Mouse (Mus musculus) gastrocnemius, adult 8-10 months (tissue): ENCODE results near the gene Ube2m. TPM values are rescaled to one million over a fixed set of nuclear protein-coding genes. Genes with fewer than 3 reads are reported as not detected.

ENCODE experiments used
- DNase-seq, 2 experiments: peaks; one replicate each; pipeline ENCODE4 v3.0.0; 2022; ENCODE audit warnings: low spot score in 2 of 2
- total RNA-seq, 4 experiments: library from RNA; stranded (reverse); gene quantifications; 2 replicates each; pipeline ENCODE4 v1.2.4; 2022

Ube2m gene
- total RNA-seq, 4 experiments from 2014 or later = 139 to 166 (median 147) TPM

DNA sequence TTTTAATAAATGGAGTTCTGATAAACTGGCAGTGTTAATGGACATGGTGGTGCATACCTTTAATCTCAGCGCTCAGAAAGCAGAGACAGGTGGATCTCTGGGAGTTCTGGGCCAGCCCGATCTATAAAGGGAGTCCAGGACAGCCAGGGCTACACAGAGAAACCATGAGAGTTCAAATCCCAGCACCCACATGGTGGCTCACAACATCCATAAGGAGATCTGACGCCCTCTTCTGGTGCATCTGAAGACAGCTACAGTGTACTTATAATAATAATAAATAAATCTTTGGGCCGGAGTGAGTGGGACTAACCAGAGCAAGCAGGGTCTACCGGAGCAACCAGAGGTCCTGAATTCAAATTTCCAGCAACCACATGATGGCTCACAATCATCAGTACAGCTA, 34.7 kb downstream of the Ube2m start:
- no peak for DNase-seq

DNA sequence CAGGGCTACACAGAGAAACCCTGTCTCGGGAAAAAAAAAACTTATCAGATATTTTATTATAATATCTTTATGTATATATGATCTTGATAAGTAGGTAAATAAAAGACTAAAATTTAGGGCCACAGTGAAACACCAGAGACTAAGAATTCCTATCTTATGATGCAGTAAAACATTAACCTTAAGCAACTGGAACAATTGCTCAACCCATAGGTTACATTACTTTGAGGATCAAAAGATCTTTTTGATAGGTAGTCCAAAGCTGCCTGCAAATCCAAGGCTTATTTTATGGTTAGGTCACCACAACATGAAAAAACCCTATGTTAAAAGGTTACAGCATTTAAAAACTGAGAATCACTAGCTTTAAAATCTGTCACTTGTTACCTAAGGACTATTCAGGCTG, 36.5 kb downstream of the Ube2m start:
- DNase-seq = no peak

GRCm38 (mm10) chr7:12998851-12999250, 39.2 kb downstream of the Ube2m start, which contains the start of gene Trim28:
Gene Trim28, plus strand, starts transcription at chr7:12999114.
- DNase-seq = no peak

DNA sequence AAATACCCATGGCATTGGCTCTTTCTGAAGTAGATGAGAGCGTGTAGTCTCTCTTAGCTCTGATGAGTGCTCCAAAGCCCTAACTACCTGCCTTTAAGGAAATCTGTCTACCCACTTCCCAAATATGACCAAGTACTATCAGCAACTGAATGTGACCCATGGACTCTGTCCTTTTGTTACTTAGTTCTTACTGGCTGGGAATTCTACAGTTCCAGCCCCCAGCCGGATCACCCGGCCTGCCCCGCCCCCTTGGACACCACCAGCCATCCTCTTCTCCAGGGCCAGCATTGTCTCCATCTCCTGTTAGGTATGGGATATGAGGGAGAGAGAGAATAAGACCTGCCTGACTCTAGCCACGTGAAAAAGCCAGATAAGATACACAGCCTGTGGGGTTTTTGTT, 40.0 kb downstream of the Ube2m start, which contains the start of gene Slc27a5:
Slc27a5 (minus strand) TSS at position 140 of the 400 bp plus-strand sequence.
- DNase-seq = no peak

DNA sequence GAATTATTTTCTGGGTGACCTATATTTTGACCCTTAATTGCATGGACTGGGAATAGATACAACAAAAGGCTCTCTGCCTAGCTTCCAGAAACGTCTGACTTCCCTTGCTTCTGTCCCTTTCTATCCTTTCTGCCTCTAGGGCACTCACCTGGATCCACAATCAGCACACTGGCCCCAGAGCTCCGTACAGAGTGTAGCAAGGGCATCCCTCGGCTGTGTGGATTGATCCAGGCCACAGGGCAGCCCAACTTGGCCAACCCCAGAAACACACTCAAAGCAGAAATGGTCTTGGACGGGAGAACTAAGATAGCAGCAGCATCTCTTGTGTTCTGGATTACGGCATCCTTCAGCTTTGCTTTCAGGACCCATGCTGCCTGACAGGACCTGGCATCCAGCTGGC, 40.8 kb downstream of the Ube2m start:
- DNase-seq = no peak

GRCm38 (mm10) chr7:12995862-12996261, 42.2 kb downstream of the Ube2m start:
- no peak for DNase-seq

DNA sequence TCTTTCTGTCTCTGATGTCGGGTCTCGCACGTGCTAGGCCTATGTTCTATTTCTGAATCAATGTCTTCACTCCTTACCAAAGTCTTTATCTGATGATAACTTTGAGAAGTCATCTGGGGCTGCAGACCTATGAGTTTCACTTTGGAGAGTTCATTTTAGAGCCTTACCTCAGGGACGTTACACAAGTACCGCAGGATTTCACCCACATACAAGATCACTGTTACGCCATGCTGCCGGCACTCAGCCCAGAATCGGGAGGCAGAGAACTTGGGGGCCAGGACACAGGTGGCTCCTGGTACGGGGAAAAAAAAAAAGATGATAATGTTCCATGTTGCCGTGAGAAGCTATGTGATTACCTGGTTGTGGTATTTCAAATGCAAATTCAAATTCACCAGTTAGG, 44.9 kb downstream of the Ube2m start:
- no peak for DNase-seq

DNA sequence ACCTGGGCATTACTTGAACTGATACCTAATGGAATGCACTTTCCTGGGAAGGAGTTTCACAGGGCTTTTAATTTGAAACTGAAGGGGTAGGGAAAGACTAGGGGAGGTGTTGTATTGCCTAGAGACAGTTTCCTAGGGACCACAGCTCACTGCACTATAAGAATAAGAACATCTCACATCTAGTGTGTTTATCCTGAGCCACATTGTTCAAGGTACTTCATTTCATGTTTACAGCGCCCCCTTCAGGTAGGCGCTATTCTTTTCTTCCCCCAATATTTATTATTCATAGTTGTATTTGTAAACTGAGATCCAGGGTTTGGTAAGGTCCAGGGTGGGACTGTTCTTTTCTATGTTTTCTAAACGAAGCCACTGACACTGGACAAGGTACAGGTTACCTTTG, 45.9 kb downstream of the Ube2m start:
- no peak for DNase-seq

DNA sequence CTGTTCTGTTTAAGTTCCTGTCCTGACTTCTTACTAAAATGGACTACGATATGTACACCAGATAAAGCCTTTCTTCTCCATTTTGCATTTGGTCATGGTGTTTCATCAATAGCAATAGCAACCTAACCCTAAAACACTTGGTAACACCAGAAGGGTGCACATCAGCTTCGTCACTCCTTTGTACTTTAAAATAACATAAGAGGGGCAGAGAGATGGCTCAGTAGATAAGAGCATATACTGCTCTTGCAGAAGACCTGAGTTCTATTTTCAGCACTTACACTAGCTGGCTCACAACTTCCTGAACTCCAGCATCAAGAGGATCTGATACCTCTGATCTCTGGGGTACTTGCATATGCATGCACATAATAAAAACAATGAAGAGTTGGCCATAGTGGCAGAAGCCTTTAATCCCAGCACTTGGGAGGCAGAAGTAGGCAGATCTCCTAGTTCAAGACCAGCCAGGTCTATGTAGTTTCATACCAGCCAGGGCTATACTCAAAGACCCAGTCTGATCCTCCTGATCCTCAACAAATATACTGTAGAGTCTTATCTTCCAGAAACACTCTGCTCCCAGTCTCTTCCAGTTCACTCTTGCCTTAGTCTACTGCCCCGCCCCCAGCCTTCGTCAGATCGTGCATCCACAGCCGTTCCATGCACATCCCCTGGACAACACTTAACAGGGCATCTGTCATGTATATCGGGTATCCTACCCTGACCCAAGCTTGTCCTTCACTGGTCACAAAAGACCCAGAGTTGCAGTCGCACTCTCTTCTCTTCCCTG, 50.5 kb downstream of the Ube2m start:
- no peak for DNase-seq

GRCm38 (mm10) chr7:12986906-12987305, 51.2 kb downstream of the Ube2m start:
- no peak for DNase-seq

DNA sequence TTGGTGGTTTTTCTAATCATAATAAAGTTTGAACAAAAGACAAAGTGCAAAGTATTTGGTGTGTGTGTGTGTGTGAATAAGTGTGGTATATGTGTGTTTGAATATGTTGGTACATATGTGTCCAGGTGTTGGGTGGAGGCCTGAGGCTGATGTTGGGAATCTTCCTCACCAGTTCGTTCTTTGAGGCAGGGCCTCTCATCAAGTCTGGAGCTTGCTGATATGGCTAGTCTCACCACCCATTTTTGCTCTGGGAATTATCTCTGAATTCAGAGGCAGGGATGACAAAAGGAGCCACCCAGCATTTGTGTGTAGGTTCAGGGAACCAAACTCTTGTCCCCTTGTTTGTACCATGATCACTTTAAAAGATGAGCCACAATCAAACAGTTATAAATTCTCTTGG, 52.4 kb downstream of the Ube2m start:
- DNase-seq = no peak

Other genes starting within 250 kb of the Ube2m start
- 1 to 10 TPM in 2 of 4 experiments, under 1 TPM in 2; 0.46 to 1.3 (median 0.86) TPM for gene Zscan18, start 234.6 kb downstream of the Ube2m start, total RNA-seq
- gene Zfp329, start 219.4 kb downstream of the Ube2m start, total RNA-seq = 1 to 10 TPM; 2.9 to 5.8 (median 4.5) TPM
- 10 to 100 TPM; 11.9 to 17.2 (median 13.9) TPM for gene Zfp110, start 203.5 kb downstream of the Ube2m start, total RNA-seq
- 1 to 10 TPM; 1.7 to 2.2 (median 2.1) TPM for gene Zfp128, start 157.1 kb downstream of the Ube2m start, total RNA-seq
- 1 to 10 TPM; 3.2 to 3.7 (median 3.4) TPM for gene Zscan22, start 140.5 kb downstream of the Ube2m start, total RNA-seq
- gene Rps5, start 116.0 kb downstream of the Ube2m start, total RNA-seq = 100 to 1,000 TPM; 635 to 741 (median 657) TPM
- gene Rnf225, start 110.9 kb downstream of the Ube2m start, total RNA-seq = under 1 TPM; 0.19 to 0.51 (median 0.42) TPM
- gene Zfp324, start 72.4 kb downstream of the Ube2m start, total RNA-seq = 1 to 10 TPM; 1.3 to 2.7 (median 1.6) TPM
- gene Zfp446, start 60.4 kb downstream of the Ube2m start, total RNA-seq = 1 to 10 TPM; 1.1 to 2.3 (median 2.2) TPM
- under 1 TPM in 1 of 4 experiments, not detected in 3; 0.16 TPM for gene Slc27a5, start 40.1 kb downstream of the Ube2m start, total RNA-seq
- gene Trim28, start 39.2 kb downstream of the Ube2m start, total RNA-seq = 10 to 100 TPM; 58.7 to 75.7 (median 62.7) TPM
- gene Zbtb45, start 28.2 kb downstream of the Ube2m start, total RNA-seq = 1 to 10 TPM; 2.5 to 3.6 (median 2.8) TPM
- gene Chmp2a, start 3.5 kb downstream of the Ube2m start, total RNA-seq = 100 to 1,000 TPM in 1 of 4 experiments, 10 to 100 TPM in 3; 85.5 to 101 (median 92.9) TPM
- 1 to 10 TPM in 1 of 4 experiments, under 1 TPM in 3; 0.46 to 1.2 (median 0.73) TPM for gene Mzf1, start 16.5 kb upstream of the Ube2m start, total RNA-seq
- gene Vmn1r85, start 56.9 kb upstream of the Ube2m start, total RNA-seq = not detected
- gene Vmn1r86, start 81.6 kb upstream of the Ube2m start, total RNA-seq = not detected
- gene Vmn1r87, start 101.9 kb upstream of the Ube2m start, total RNA-seq = not detected
- gene Vmn1r88, start 121.3 kb upstream of the Ube2m start, total RNA-seq = under 1 TPM; 0.05 to 0.10 (median 0.07) TPM
- not detected for gene Vmn1r89, start 174.7 kb upstream of the Ube2m start, total RNA-seq
- 1 to 10 TPM in 1 of 4 experiments, under 1 TPM in 3; 0.53 to 1.2 (median 0.75) TPM for gene Lig1, start 239.0 kb upstream of the Ube2m start, total RNA-seq
- 10 to 100 TPM; 13.0 to 15.2 (median 14.0) TPM for gene Zswim9, start 240.4 kb upstream of the Ube2m start, total RNA-seq